In the genomic region with DNA sequence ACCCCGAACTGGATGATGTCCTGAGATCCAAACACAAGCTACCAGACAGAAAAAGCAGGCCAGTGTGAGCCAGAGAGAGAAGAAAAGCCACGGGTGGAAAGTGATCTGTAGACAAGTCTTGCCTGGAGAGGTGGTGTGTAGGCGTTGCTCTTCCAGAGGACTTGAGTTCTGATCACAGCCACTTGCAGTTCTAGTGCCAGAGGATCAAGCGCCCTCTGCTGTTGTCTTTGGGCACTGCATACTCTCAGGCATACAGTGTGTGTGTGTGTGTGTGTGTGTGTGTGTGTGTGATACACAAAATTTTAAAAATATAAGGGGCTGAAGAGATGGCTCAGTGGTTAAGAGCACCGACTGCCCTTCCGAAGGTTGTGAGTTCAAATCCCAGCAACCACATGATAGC, we compare ENCODE assay signal across 10 mouse cellular contexts. TPM values are rescaled to one million over a fixed set of nuclear protein-coding genes. Genes with fewer than 3 reads are reported as not detected.
DNase-seq lines count a peak whose midpoint lies in the region; ATAC-seq lines count a peak whose summit lies in the region.
"Had no signal": no experiment of that assay in that cellular context is flagged by ENCODE, and none has a peak within 500 bp of the region (broad histone marks: within the 10 kb centered on the region; RNA-seq: fewer than 3 reads in every experiment).

No protein-coding gene starts in this region.

- no peak for ATAC-seq in CD4-positive, CD25-positive, alpha-beta regulatory T cell, adult 4 months
- ATAC-seq in kidney, embryonic 15.5 days (replicated peaks; ENCODE audit: low FRiP score) = no peak
- peak; percentile 55; the same call in 1 of the 2 replicates for ATAC-seq in megakaryocyte progenitor cell, adult 5-6 weeks (replicated peaks; ENCODE audit: poor library complexity)
- ATAC-seq in inflammation-experienced regulatory T-cells, adult 6 months = no peak

- no peak overlapping the region for H3K9ac ChIP-seq in kidney, embryonic 15.5 days
- H3K9ac ChIP-seq: midbrain, embryonic 12.5 days had no signal

- peak; percentile 40 for DNase-seq in CD4-positive, CD25-positive, alpha-beta regulatory T cell, adult 2 months (ENCODE audit: low read depth, low spot score)
- peak; percentile 45 to 49 for DNase-seq in kidney, postnatal 4 days
- peak; percentile 43 for DNase-seq in MEL-GATA-1-ER (ENCODE audit: extremely low read depth, low read depth)
- DNase-seq in layer of hippocampus, adult 9-10 months (ENCODE audit: low spot score) = no peak

- H3K9me3 ChIP-seq in kidney, embryonic 15.5 days (replicated peaks) = no peaks in the 10 kb centered on the region
- H3K9me3 ChIP-seq: midbrain, embryonic 12.5 days had no signal

- no peaks in the 10 kb centered on the region for H3K36me3 ChIP-seq in kidney, embryonic 15.5 days
- H3K36me3 ChIP-seq: midbrain, embryonic 12.5 days had no signal

- H3K4me1 ChIP-seq in kidney, embryonic 15.5 days = no peaks in the 10 kb centered on the region

- H3K27ac ChIP-seq in kidney, embryonic 15.5 days = no peak overlapping the region
- H3K27ac ChIP-seq: midbrain, embryonic 12.5 days had no signal

- no peak overlapping the region for H3K4me2 ChIP-seq in kidney, embryonic 15.5 days
- H3K4me2 ChIP-seq: midbrain, embryonic 12.5 days had no signal

- WGBS in kidney, embryonic 15.5 days = 84% methylated on average over 6 of the region's 6 CpGs

- no peaks in the 10 kb centered on the region for H3K27me3 ChIP-seq in kidney, embryonic 15.5 days
- H3K27me3 ChIP-seq: midbrain, embryonic 12.5 days had no signal

- H3K4me3 ChIP-seq in kidney, embryonic 15.5 days (replicated peaks) = no peak overlapping the region
- H3K4me3 ChIP-seq: midbrain, embryonic 12.5 days had no signal

RNA-seq across cellular contexts. Expression of a gene that starts 11.4 kb away (rescaled TPM):
- polyA plus RNA-seq in CD4-positive, CD25-positive, alpha-beta regulatory T cell, adult 4 months (2017; shearing (Covaris generic)) = under 1 TPM; 0.51 to 0.54 TPM
- polyA plus RNA-seq in kidney, embryonic 15.5 days (2015; fragmentation: Nextera tagmentation; extraction: Ambion mirVana) = not detected in 2 replicates
- not detected in 2 replicates for total RNA-seq in megakaryocyte progenitor cell, adult 5-6 weeks (2015)
- not detected in 2 replicates for total RNA-seq in megakaryocyte progenitor cell, adult 5-6 weeks (2017)
- not detected for polyA plus RNA-seq in inflammation-experienced regulatory T-cells, adult 6 months (2017; shearing (Covaris generic))
- polyA plus RNA-seq: kidney, embryonic 16.5 days had no signal

RNA-seq across cellular contexts. Expression of a gene that starts 15.3 kb away (rescaled TPM):
- polyA plus RNA-seq in CD4-positive, CD25-positive, alpha-beta regulatory T cell, adult 4 months (2017; shearing (Covaris generic)) = 10 to 100 TPM; 33.2 to 42.6 TPM
- polyA plus RNA-seq in kidney, embryonic 15.5 days (2015; fragmentation: Nextera tagmentation; extraction: Ambion mirVana) = 38.6 and 40.1 TPM in 2 replicates
- 26.4 and 32.3 TPM in 2 replicates for total RNA-seq in megakaryocyte progenitor cell, adult 5-6 weeks (2015)
- total RNA-seq in megakaryocyte progenitor cell, adult 5-6 weeks (2017) = 20.4 and 36.0 TPM in 2 replicates
- polyA plus RNA-seq in inflammation-experienced regulatory T-cells, adult 6 months (2017; shearing (Covaris generic)) = 10 to 100 TPM; 23.6 to 35.3 (median 32.0) TPM
